Mouse (Mus musculus): ENCODE results near the gene 5031439G07Rik. TPM values are rescaled to one million over a fixed set of nuclear protein-coding genes. Genes with fewer than 3 reads are reported as not detected.

The 5031439G07Rik gene
- polyA plus RNA-seq, 1 experiment from 2014 or later, result 8.1 TPM

GRCm38 (mm10) chr15:84968534-84968933 is 19.8 kb downstream of the 5031439G07Rik start:
- Histone ChIP-seq H3K4me1 (ENCODE audit: control insufficient read depth, insufficient read depth, low read length) (no peaks in the 10 kb centered on the region), H3K4me3 (ENCODE audit: low read depth, low read length) (no peak overlapping the region), H3K27ac (ENCODE audit: low read depth, low read length) (no peak overlapping the region), H3K4me2 (no peak overlapping the region), H3K9me3 (replicated peaks; ENCODE audit: control insufficient read depth, low read length) (no peaks in the 10 kb centered on the region), H3K36me3 (ENCODE audit: control insufficient read depth, insufficient read depth, low read length) (no peaks in the 10 kb centered on the region), H3K9ac (ENCODE audit: low read depth, low read length) (no peak overlapping the region), H3K27me3 (ENCODE audit: control insufficient read depth, insufficient read depth, low read length) (no peaks in the 10 kb centered on the region)
- 84% methylated on average over 4 of the region's 4 CpGs for WGBS (ENCODE audit: insufficient replicate concordance)
- ATAC-seq (replicated peaks; ENCODE audit: insufficient number of reproducible peaks, low FRiP score, low TSS enrichment), result no peak

DNA sequence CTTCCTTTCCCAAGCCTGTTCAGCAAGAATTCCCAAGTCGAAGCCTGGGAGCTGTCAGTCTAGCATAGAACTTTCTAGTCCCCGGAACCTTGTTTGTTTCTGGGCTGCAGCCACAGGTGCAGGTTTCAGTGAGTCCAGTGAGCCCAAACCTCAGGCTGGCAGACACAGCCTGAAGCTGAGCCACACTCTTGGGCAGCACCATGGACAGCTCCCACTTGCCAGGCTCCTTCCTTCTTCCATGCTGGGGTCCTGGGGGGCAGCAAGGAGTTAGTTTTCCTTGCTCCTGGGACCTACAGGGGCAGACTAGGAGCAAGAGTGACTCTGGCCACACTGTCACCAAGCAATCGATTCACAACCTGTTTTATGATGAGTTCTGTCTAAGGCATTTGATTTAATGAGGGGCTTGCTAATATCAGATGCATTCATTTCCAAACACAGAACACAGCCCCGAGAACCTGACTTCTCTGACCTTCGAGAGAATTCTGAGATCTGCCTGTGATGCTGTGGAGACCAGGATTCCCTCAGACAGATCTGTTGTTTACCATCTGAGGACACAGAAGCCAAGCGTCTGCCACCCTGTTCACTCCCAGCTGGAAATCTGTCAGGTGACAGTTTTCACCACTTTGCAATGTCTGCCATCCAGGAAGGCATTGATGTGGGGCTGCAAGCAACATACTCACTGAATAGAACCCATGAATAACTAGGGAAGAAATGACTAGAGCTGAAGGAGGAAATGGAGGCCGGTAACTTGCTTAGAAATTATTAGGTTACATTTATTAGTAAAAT is 22.6 kb downstream of the 5031439G07Rik start:
- Histone ChIP-seq H3K27ac (ENCODE audit: low read depth, low read length) (no peak overlapping the region), H3K4me3 (ENCODE audit: low read depth, low read length) (no peak overlapping the region), H3K9ac (ENCODE audit: low read depth, low read length) (no peak overlapping the region), H3K27me3 (ENCODE audit: control insufficient read depth, insufficient read depth, low read length) (no peaks in the 10 kb centered on the region), H3K9me3 (replicated peaks; ENCODE audit: control insufficient read depth, low read length) (no peaks in the 10 kb centered on the region), H3K36me3 (ENCODE audit: control insufficient read depth, insufficient read depth, low read length) (no peaks in the 10 kb centered on the region), H3K4me2 (no peak overlapping the region), H3K4me1 (ENCODE audit: control insufficient read depth, insufficient read depth, low read length) (no peaks in the 10 kb centered on the region)
- 45% methylated on average over 7 of the region's 7 CpGs for WGBS (ENCODE audit: insufficient replicate concordance)
- ATAC-seq (replicated peaks; ENCODE audit: insufficient number of reproducible peaks, low FRiP score, low TSS enrichment), result no peak

GRCm38 (mm10) chr15:84964771-84965170 is 23.6 kb downstream of the 5031439G07Rik start:
- Histone ChIP-seq H3K9ac (ENCODE audit: low read depth, low read length) (no peak overlapping the region), H3K4me3 (ENCODE audit: low read depth, low read length) (no peak overlapping the region), H3K27ac (ENCODE audit: low read depth, low read length) (no peak overlapping the region), H3K27me3 (ENCODE audit: control insufficient read depth, insufficient read depth, low read length) (no peaks in the 10 kb centered on the region), H3K9me3 (replicated peaks; ENCODE audit: control insufficient read depth, low read length) (no peaks in the 10 kb centered on the region), H3K4me1 (ENCODE audit: control insufficient read depth, insufficient read depth, low read length) (no peaks in the 10 kb centered on the region), H3K36me3 (ENCODE audit: control insufficient read depth, insufficient read depth, low read length) (no peaks in the 10 kb centered on the region), H3K4me2 (no peak overlapping the region)
- no peak for ATAC-seq (replicated peaks; ENCODE audit: insufficient number of reproducible peaks, low FRiP score, low TSS enrichment)
- WGBS (ENCODE audit: insufficient replicate concordance), result 77% methylated on average over 5 of the region's 5 CpGs

- Histone ChIP-seq H3K9ac (ENCODE audit: low read depth, low read length) (no peak overlapping the region), H3K4me3 (ENCODE audit: low read depth, low read length) (no peak overlapping the region), H3K27me3 (ENCODE audit: control insufficient read depth, insufficient read depth, low read length) (no peaks in the 10 kb centered on the region), H3K4me2 (no peak overlapping the region), H3K27ac (ENCODE audit: low read depth, low read length) (no peak overlapping the region), H3K36me3 (ENCODE audit: control insufficient read depth, insufficient read depth, low read length) (no peaks in the 10 kb centered on the region), H3K4me1 (ENCODE audit: control insufficient read depth, insufficient read depth, low read length) (no peaks in the 10 kb centered on the region), H3K9me3 (replicated peaks; ENCODE audit: control insufficient read depth, low read length) (no peaks in the 10 kb centered on the region)
- WGBS (ENCODE audit: insufficient replicate concordance), result 90% methylated on average over 2 of the region's 2 CpGs
- ATAC-seq (replicated peaks; ENCODE audit: insufficient number of reproducible peaks, low FRiP score, low TSS enrichment), result no peak
Observed at GRCm38 (mm10) chr15:84962518-84962917, 25.8 kb downstream of the 5031439G07Rik start.

- Histone ChIP-seq H3K4me2 (no peak overlapping the region), H3K36me3 (ENCODE audit: control insufficient read depth, insufficient read depth, low read length) (0 out of 2 replicates have a peak, but pooled peaks cover 2% of the 10 kb centered on the region), H3K9me3 (replicated peaks; ENCODE audit: control insufficient read depth, low read length) (no peaks in the 10 kb centered on the region), H3K4me3 (ENCODE audit: low read depth, low read length) (no peak overlapping the region), H3K27me3 (ENCODE audit: control insufficient read depth, insufficient read depth, low read length) (no peaks in the 10 kb centered on the region), H3K27ac (ENCODE audit: low read depth, low read length) (no peak overlapping the region), H3K4me1 (ENCODE audit: control insufficient read depth, insufficient read depth, low read length) (no peaks in the 10 kb centered on the region), H3K9ac (ENCODE audit: low read depth, low read length) (no peak overlapping the region)
- WGBS (ENCODE audit: insufficient replicate concordance), result 25% methylated on average over 8 of the region's 8 CpGs
- ATAC-seq (replicated peaks; ENCODE audit: insufficient number of reproducible peaks, low FRiP score, low TSS enrichment), result no peak
Observed at GRCm38 (mm10) chr15:84960692-84961091, 27.7 kb downstream of the 5031439G07Rik start.

DNA sequence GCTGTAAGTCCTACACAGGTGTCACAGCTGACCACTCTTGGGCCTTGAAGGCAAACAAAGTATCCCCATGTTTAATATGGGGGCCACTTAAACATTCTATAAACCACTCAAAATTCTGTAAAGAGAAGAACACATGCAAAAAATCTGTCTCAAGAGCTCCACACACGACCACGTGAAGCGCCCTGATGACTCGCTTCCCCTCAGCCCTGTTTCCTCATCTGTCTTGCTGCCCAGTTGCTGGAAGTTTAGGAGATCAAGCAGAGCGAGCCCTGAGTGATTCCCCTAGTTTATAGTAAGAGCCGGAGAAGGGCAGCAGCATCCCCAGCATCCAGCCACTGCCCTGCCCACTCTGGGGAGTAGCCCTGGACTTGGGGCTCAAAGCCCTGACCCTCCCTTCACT is 28.5 kb downstream of the 5031439G07Rik start:
- H3K4me3 ChIP-seq (ENCODE audit: low read depth, low read length), result no peak overlapping the region
- H3K27me3 ChIP-seq (ENCODE audit: control insufficient read depth, insufficient read depth, low read length), result no peaks in the 10 kb centered on the region
- H3K9me3 ChIP-seq (replicated peaks; ENCODE audit: control insufficient read depth, low read length), result no peaks in the 10 kb centered on the region
- no peak overlapping the region for H3K4me2 ChIP-seq
- no peak for ATAC-seq (replicated peaks; ENCODE audit: insufficient number of reproducible peaks, low FRiP score, low TSS enrichment)
- no peak overlapping the region for H3K9ac ChIP-seq (ENCODE audit: low read depth, low read length)
- H3K4me1 ChIP-seq (ENCODE audit: control insufficient read depth, insufficient read depth, low read length), result no peaks in the 10 kb centered on the region
- H3K27ac ChIP-seq (ENCODE audit: low read depth, low read length), result no peak overlapping the region
- 0 out of 2 replicates have a peak, but pooled peaks cover 2% of the 10 kb centered on the region for H3K36me3 ChIP-seq (ENCODE audit: control insufficient read depth, insufficient read depth, low read length)
- 80% methylated on average over 6 of the region's 6 CpGs for WGBS (ENCODE audit: insufficient replicate concordance)

DNA sequence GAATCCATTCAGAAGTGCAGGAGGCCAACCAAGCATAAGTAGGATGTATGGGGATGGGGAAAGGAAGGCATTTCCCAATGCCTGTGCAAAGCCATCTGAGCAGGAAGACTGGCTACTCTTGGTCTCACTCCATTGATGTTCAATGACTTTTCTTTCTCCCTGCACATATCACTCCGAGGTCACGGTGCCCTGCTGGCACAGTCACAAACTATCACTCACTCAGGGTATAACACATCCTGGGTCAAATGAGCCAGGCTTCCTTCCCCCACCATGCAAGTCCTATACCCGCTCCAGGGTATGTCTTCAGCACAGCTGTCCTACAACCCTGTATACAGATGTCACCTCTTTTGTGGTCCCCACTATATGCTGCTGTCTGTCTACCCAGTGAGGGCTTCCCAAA is 30.0 kb downstream of the 5031439G07Rik start:
- Histone ChIP-seq H3K36me3 (ENCODE audit: control insufficient read depth, insufficient read depth, low read length) (0 out of 2 replicates have a peak, but pooled peaks cover 2% of the 10 kb centered on the region), H3K4me3 (ENCODE audit: low read depth, low read length) (no peak overlapping the region), H3K9ac (ENCODE audit: low read depth, low read length) (no peak overlapping the region), H3K9me3 (replicated peaks; ENCODE audit: control insufficient read depth, low read length) (no peaks in the 10 kb centered on the region), H3K27me3 (ENCODE audit: control insufficient read depth, insufficient read depth, low read length) (no peaks in the 10 kb centered on the region), H3K27ac (ENCODE audit: low read depth, low read length) (no peak overlapping the region), H3K4me1 (ENCODE audit: control insufficient read depth, insufficient read depth, low read length) (no peaks in the 10 kb centered on the region), H3K4me2 (no peak overlapping the region)
- 90% methylated on average over 3 of the region's 3 CpGs for WGBS (ENCODE audit: insufficient replicate concordance)
- ATAC-seq (replicated peaks; ENCODE audit: insufficient number of reproducible peaks, low FRiP score, low TSS enrichment), result no peak

GRCm38 (mm10) chr15:84957851-84958250 is 30.5 kb downstream of the 5031439G07Rik start:
- H3K36me3 ChIP-seq (ENCODE audit: control insufficient read depth, insufficient read depth, low read length), result 0 out of 2 replicates have a peak, but pooled peaks cover 2% of the 10 kb centered on the region
- no peak overlapping the region for H3K9ac ChIP-seq (ENCODE audit: low read depth, low read length)
- WGBS (ENCODE audit: insufficient replicate concordance), result 56% methylated on average over 3 of the region's 3 CpGs
- no peak overlapping the region for H3K4me2 ChIP-seq
- no peak overlapping the region for H3K27ac ChIP-seq (ENCODE audit: low read depth, low read length)
- no peak for ATAC-seq (replicated peaks; ENCODE audit: insufficient number of reproducible peaks, low FRiP score, low TSS enrichment)
- no peak overlapping the region for H3K4me3 ChIP-seq (ENCODE audit: low read depth, low read length)
- H3K4me1 ChIP-seq (ENCODE audit: control insufficient read depth, insufficient read depth, low read length), result no peaks in the 10 kb centered on the region
- no peaks in the 10 kb centered on the region for H3K27me3 ChIP-seq (ENCODE audit: control insufficient read depth, insufficient read depth, low read length)
- H3K9me3 ChIP-seq (replicated peaks; ENCODE audit: control insufficient read depth, low read length), result no peaks in the 10 kb centered on the region

DNA sequence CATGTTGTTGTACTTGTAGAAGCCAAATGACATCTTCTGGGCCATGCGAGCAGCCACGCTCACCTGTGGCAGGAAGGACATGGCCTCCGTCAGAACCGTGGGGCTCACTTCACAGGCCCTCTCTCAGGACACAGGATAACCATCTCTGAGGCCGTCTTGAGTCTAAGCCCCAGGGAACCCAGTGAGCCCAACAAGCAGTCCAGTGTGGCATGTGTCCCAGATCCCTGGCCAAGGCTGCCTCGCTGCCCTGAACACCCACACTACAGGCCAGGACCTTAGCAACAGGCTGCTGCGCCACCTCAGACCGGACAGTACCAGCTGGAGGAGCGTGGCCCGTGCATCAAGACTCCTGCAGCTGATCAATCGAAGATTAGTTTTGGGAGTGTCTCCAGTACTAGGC is 35.1 kb downstream of the 5031439G07Rik start:
- WGBS (ENCODE audit: insufficient replicate concordance), result 81% methylated on average over 11 of the region's 11 CpGs
- H3K36me3 ChIP-seq (ENCODE audit: control insufficient read depth, insufficient read depth, low read length), result peaks cover 6% of the 10 kb centered on the region; the same call in 1 of the 2 replicates
- ATAC-seq (replicated peaks; ENCODE audit: insufficient number of reproducible peaks, low FRiP score, low TSS enrichment), result no peak
- H3K9me3 ChIP-seq (replicated peaks; ENCODE audit: control insufficient read depth, low read length), result no peaks in the 10 kb centered on the region
- no peak overlapping the region for H3K27ac ChIP-seq (ENCODE audit: low read depth, low read length)
- H3K27me3 ChIP-seq (ENCODE audit: control insufficient read depth, insufficient read depth, low read length), result no peaks in the 10 kb centered on the region
- peaks cover 8% of the 10 kb centered on the region; the same call in 1 of the 2 replicates for H3K4me1 ChIP-seq (ENCODE audit: control insufficient read depth, insufficient read depth, low read length)
- H3K4me2 ChIP-seq, result no peak overlapping the region
- no peak overlapping the region for H3K4me3 ChIP-seq (ENCODE audit: low read depth, low read length)
- no peak overlapping the region for H3K9ac ChIP-seq (ENCODE audit: low read depth, low read length)

Measured in heart, embryonic 11.5 days (tissue).